Mouse (Mus musculus): ENCODE measurements around the gene Olfr97.

- TF ChIP-seq CTCF (IDR thresholded peaks at IDR 0.05) (no peak), EP300 (IDR thresholded peaks at IDR 0.05) (no peak)
These were observed 42.3 kb downstream of the Olfr97 start for GRCm38 (mm10) chr17:37194782-37195181.

Data from lung, postnatal 0 days (tissue).